Mouse (Mus musculus) limb, embryonic 15.5 days (tissue): ENCODE measurements at regions not wholly inside any gene's neighbourhood (a gene's known extent, or its start where the extent isn't known, plus 50 kb on each side); places are given as distances from the start of the nearest gene placed in this dataset.
A peak's percentile ranks its signal among the peaks of the same experiment; 100 is the strongest.

ENCODE experiments used
- ATAC-seq: fragments of 200-750 bp; cut with Nextera tagmentation; 2 replicates; pipeline ENCODE4 v1.8.0; 2017; ENCODE audit warnings: low read depth, moderate TSS enrichment; ENCODE audit not compliant: insufficient number of reproducible peaks, low FRiP score, low TSS enrichment
- H3K27ac ChIP-seq: fragments of 300-500 bp; sonication (generic); 2 replicates; pipeline ENCODE4 v1.5.1; 2015; ENCODE audit warnings: moderate library complexity, mild to moderate bottlenecking, inconsistent platforms
- H3K27me3 ChIP-seq: fragments of 300-500 bp; sonication (generic); 2 replicates; pipeline ENCODE4 v1.6.1; 2015; ENCODE audit warnings: inconsistent platforms
- H3K36me3 ChIP-seq: fragments of 300-500 bp; sonication (generic); 2 replicates; pipeline ENCODE4 v1.6.1; 2015; ENCODE audit warnings: inconsistent platforms
- H3K4me1 ChIP-seq: fragments of 300-500 bp; sonication (generic); 2 replicates; pipeline ENCODE4 v1.6.1; 2015; ENCODE audit warnings: inconsistent platforms
- H3K4me2 ChIP-seq: fragments of 300-500 bp; sonication (generic); 2 replicates; pipeline ENCODE4 v1.6.1; 2015; ENCODE audit warnings: mild to moderate bottlenecking, inconsistent platforms
- H3K4me3 ChIP-seq: fragments of 300-500 bp; sonication (generic); 2 replicates; pipeline ENCODE4 v1.5.1; 2015; ENCODE audit warnings: mild to moderate bottlenecking, inconsistent platforms
- H3K9ac ChIP-seq: fragments of 300-500 bp; sonication (generic); 2 replicates; pipeline ENCODE4 v1.6.1; 2015; ENCODE audit warnings: inconsistent platforms
- H3K9me3 ChIP-seq: fragments of 300-500 bp; sonication (generic); 2 replicates; pipeline ENCODE4 v1.6.1; 2016; ENCODE audit warnings: inconsistent platforms
- WGBS: fragments of 180-500 bp; shearing (Covaris S2); methylation state at CpG from one replicate; pipeline ENCODE4 v1.1.7; 2015; 5-methylcytosine and 5-hydroxymethylcytosine counted together

DNA sequence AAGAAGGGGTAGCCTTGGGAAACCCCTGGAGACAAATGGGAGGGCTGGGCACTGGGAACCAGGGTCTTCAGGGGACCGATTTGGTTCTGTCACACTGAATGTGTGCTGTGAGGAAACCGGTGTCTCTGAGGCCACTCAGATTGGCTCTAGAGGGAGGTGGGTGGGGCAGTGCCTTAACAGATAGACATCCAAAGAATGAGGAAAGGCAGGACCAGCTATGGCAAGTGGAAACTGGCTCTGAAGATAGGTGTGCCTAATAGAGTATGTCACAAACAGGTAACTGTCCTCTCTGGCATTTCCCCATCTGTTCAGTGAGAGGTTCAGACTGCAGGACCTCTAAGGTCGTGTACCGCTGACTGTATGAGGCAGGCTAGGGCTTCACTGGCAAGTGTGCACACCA, 53.3 kb upstream of the Shisal1 start:
- 77% methylated on average over 4 of the region's 4 CpGs for WGBS
- ATAC-seq = peak; percentile 26; the same call in 1 of the 2 replicates
- no peaks in the 10 kb centered on the region for H3K36me3 ChIP-seq
- no peak overlapping the region for H3K4me3 ChIP-seq
- H3K9ac ChIP-seq = no peak overlapping the region
- H3K4me2 ChIP-seq = no peak overlapping the region
- peaks cover 6% of the 10 kb centered on the region; the same call in 1 of the 2 replicates for H3K4me1 ChIP-seq
- no peaks in the 10 kb centered on the region for H3K9me3 ChIP-seq
- no peak overlapping the region for H3K27ac ChIP-seq
- H3K27me3 ChIP-seq = no peaks in the 10 kb centered on the region

DNA sequence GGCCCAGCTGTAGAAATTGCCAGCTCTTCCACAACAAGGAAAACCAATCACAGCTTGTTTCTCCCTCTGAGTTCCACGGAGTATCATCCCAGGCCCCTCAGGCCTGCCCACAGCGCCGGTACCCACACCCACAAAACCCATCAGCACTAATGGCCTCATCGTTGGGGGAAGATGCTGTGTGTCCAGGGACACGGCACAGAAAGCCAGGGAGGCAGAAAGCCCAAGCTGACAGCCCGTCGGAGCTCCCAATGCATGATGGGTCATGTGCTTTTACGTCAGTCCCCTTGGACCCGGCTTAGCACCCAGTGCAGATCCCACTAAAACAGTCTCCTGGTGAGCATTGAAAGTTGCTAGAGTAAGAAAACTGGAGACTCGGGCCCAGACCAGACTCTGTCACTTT, 50.2 kb upstream of the Shisal1 start:
- Histone ChIP-seq H3K4me1 (peaks cover 2% of the 10 kb centered on the region; the same call in 1 of the 2 replicates), H3K36me3 (no peaks in the 10 kb centered on the region), H3K27me3 (no peaks in the 10 kb centered on the region), H3K27ac (no peak overlapping the region), H3K4me3 (no peak overlapping the region), H3K9me3 (no peaks in the 10 kb centered on the region), H3K4me2 (no peak overlapping the region), H3K9ac (no peak overlapping the region)
- WGBS = 79% methylated on average over 10 of the region's 10 CpGs
- ATAC-seq = no peak
